Mouse (Mus musculus) layer of hippocampus, postnatal 25 days (tissue): ENCODE data around the gene Ttyh3. TPM values are rescaled to one million over a fixed set of nuclear protein-coding genes. Genes with fewer than 3 reads are reported as not detected.

Experiments
- DNase-seq, 2 experiments: peaks; one replicate each; pipeline ENCODE4 v3.0.0; 2022; ENCODE audit warnings: mixed read lengths in 2 of 2, low spot score in 1 of 2; ENCODE audit errors: extremely low spot score in 1 of 2
- total RNA-seq, 2 experiments: library from RNA; stranded (reverse); gene quantifications; 2 replicates each; pipeline ENCODE4 v1.2.3; 2021

Ttyh3 gene
- total RNA-seq, 2 experiments from 2014 or later, result 247 to 262 TPM

GRCm38 (mm10) chr5:140612191-140612590 is 36.6 kb downstream of the Ttyh3 start:
- no peak for DNase-seq

GRCm38 (mm10) chr5:140611611-140612185 is 37.1 kb downstream of the Ttyh3 start:
- no peak for DNase-seq

GRCm38 (mm10) chr5:140611021-140611583 is 37.7 kb downstream of the Ttyh3 start:
- no peak for DNase-seq

GRCm38 (mm10) chr5:140610273-140611011 is 38.4 kb downstream of the Ttyh3 start:
- peak in 1 of 2 experiments; percentile 7 for DNase-seq

- DNase-seq, result peak in 1 of 2 experiments; percentile 20
Measured at GRCm38 (mm10) chr5:140609511-140610272, 39.1 kb downstream of the Ttyh3 start.

GRCm38 (mm10) chr5:140608634-140609015 is 40.2 kb downstream of the Ttyh3 start:
- DNase-seq, result peak in 1 of 2 experiments; percentile 7

- no peak for DNase-seq
Measured at GRCm38 (mm10) chr5:140607836-140608633, 40.8 kb downstream of the Ttyh3 start.

GRCm38 (mm10) chr5:140607001-140607835 is 41.6 kb downstream of the Ttyh3 start, which contains the start of gene Lfng:
Gene Lfng, plus strand, starts transcription at chr5:140607320.
- DNase-seq, result peak; percentile 56 to 62

- no peak for DNase-seq
Measured at GRCm38 (mm10) chr5:140606386-140606785, 42.4 kb downstream of the Ttyh3 start.

GRCm38 (mm10) chr5:140605228-140605627 is 43.6 kb downstream of the Ttyh3 start:
- no peak for DNase-seq

GRCm38 (mm10) chr5:140604386-140604785 is 44.4 kb downstream of the Ttyh3 start:
- DNase-seq, result no peak

GRCm38 (mm10) chr5:140602540-140602939 is 46.3 kb downstream of the Ttyh3 start:
- no peak for DNase-seq

- DNase-seq, result no peak
Measured at GRCm38 (mm10) chr5:140601712-140602111, 47.1 kb downstream of the Ttyh3 start.

GRCm38 (mm10) chr5:140599939-140600338 is 48.9 kb downstream of the Ttyh3 start:
- no peak for DNase-seq

- DNase-seq, result no peak
Measured at GRCm38 (mm10) chr5:140597787-140598186, 51.0 kb downstream of the Ttyh3 start.

- no peak for DNase-seq
Measured at GRCm38 (mm10) chr5:140596927-140597588, 51.8 kb downstream of the Ttyh3 start.

- DNase-seq, result no peak
Measured at GRCm38 (mm10) chr5:140596426-140596825, 52.4 kb downstream of the Ttyh3 start.

GRCm38 (mm10) chr5:140594846-140595245 is 54.0 kb downstream of the Ttyh3 start:
- no peak for DNase-seq
